Mouse (Mus musculus): Measurements from ENCODE around the gene Kremen1. TPM values are rescaled to one million over a fixed set of nuclear protein-coding genes. Genes with fewer than 3 reads are reported as not detected.

Kremen1 gene
- polyA plus RNA-seq (2015; fragmentation: Illumina TruSeq; extraction: RNeasy Lipid Tissue Mini Kit (QIAGEN cat#74804); ENCODE audit: insufficient read depth, low replicate concordance), result 10.0 TPM

GRCm38 (mm10) chr11:5261508-5262392, at the start of gene Kremen1:
Gene Kremen1, minus strand, starts transcription at chr11:5261558.

GRCm38 (mm10) chr11:5151680-5152337, 109.5 kb downstream of the Kremen1 start, which contains the start of gene Emid1:
Gene Emid1, minus strand, starts transcription at chr11:5152257.

Other genes with a start within 250 kb of the Kremen1 start
- gene Rasl10a, start 203.4 kb downstream of the Kremen1 start, polyA plus RNA-seq (2015; fragmentation: Illumina TruSeq; extraction: RNeasy Lipid Tissue Mini Kit (QIAGEN cat#74804); ENCODE audit: insufficient read depth, low replicate concordance), result 0.88 TPM
- 7.0 TPM for gene Gas2l1, start 196.2 kb downstream of the Kremen1 start, polyA plus RNA-seq (2015; fragmentation: Illumina TruSeq; extraction: RNeasy Lipid Tissue Mini Kit (QIAGEN cat#74804); ENCODE audit: insufficient read depth, low replicate concordance)
- gene Rhbdd3, start 162.6 kb downstream of the Kremen1 start, polyA plus RNA-seq (2015; fragmentation: Illumina TruSeq; extraction: RNeasy Lipid Tissue Mini Kit (QIAGEN cat#74804); ENCODE audit: insufficient read depth, low replicate concordance), result 6.4 TPM
- 596 TPM for gene Ewsr1, start 162.3 kb downstream of the Kremen1 start, polyA plus RNA-seq (2015; fragmentation: Illumina TruSeq; extraction: RNeasy Lipid Tissue Mini Kit (QIAGEN cat#74804); ENCODE audit: insufficient read depth, low replicate concordance)
- 7.1 TPM for gene Emid1, start 109.3 kb downstream of the Kremen1 start, polyA plus RNA-seq (2015; fragmentation: Illumina TruSeq; extraction: RNeasy Lipid Tissue Mini Kit (QIAGEN cat#74804); ENCODE audit: insufficient read depth, low replicate concordance)
- gene Znrf3, start 183.3 kb upstream of the Kremen1 start, polyA plus RNA-seq (2015; fragmentation: Illumina TruSeq; extraction: RNeasy Lipid Tissue Mini Kit (QIAGEN cat#74804); ENCODE audit: insufficient read depth, low replicate concordance), result 4.5 TPM